Mouse (Mus musculus) v-Abl transformed pro-B cells (cell line): ENCODE measurements around the gene Hmx1.

ENCODE experiments used
- in situ Hi-C, 2 experiments: fragments of 400-800 bp; cut with MboI; formaldehyde crosslinking; loops; one replicate each; pipeline ENCODE4 v1.15.1; 2025; ENCODE audit not compliant: unreplicated experiment in 2 of 2

The Hmx1 gene

GRCm38 (mm10) chr5:35447656-35448443 lies 58.9 kb downstream of the Hmx1 start:
- in situ Hi-C loops, result no loop called here
